Mouse (Mus musculus) E14TG2a.4 (cell line): ENCODE measurements around the gene Sars2.

Source experiments
- CTCF ChIP-seq: conservative IDR thresholded peaks from 2 replicates; pipeline ENCODE4 v1.5.1; 2014; ENCODE audit warnings: low read length
- NANOG ChIP-seq: IDR thresholded peaks from 2 replicates; pipeline ENCODE4 v1.6.1; 2014; ENCODE audit warnings: borderline replicate concordance, low read length, mixed read lengths
- POU5F1 ChIP-seq: IDR thresholded peaks from 2 replicates; pipeline ENCODE4 v1.6.1; 2014; ENCODE audit warnings: low read length, borderline replicate concordance

DNA sequence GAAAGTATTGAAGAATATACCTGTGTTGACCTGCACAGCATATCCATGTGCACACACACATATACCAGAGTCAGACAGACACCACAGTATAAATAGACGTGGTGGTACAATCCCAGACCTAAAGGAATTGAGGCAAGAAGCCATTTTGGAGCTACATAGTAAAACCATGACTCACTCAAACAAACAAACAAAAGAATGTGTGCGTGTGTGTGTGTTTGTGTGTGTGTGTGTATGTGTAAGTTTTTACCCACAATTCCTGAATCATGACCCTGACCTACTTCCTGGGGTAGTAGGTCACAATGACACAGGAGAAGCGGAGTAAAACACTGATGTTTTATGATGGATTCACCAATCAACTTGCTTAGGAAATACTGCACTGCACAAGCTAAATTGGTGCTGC lies 59.7 kb downstream of the Sars2 start:
- TF ChIP-seq POU5F1 = no peak
- no peak for TF ChIP-seq CTCF
- no peak for TF ChIP-seq NANOG
